Comparison of ENCODE assay signal across 11 mouse cellular contexts in the genomic region with DNA sequence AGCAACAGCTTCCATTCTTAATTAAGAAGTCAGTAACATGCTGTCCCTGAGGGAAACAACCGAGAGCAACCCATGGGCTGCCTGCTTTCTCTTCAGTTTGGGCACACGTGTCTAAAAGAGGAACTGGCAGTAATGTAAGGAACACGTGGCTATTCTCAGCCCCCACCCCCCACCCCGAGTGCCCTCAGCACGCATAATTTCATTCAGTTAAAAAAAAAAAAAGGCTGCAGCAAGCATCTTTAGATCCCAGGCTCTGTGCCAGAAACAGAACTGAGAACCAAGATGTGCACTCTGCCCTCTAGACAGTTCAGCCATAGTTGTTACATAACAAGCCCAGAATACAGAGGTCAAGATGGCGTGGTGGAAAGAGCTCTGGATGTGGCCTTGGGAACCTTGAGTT. TPM values are rescaled to one million over a fixed set of nuclear protein-coding genes. Genes with fewer than 3 reads are reported as not detected.
DNase-seq lines count a peak whose midpoint lies in the region; ATAC-seq and TF ChIP-seq lines count a peak whose summit lies in the region.
"Had no signal": no experiment of that assay in that cellular context is flagged by ENCODE, and none has a peak within 500 bp of the region (broad histone marks: within the 10 kb centered on the region; RNA-seq: fewer than 3 reads in every experiment).

No protein-coding gene starts in this region.

- 30% methylated on average over 6 of the region's 6 CpGs for WGBS in forebrain, postnatal 0 days

- peak overlapping the region; percentile 52; the same call in 1 of the 2 replicates for H3K27ac ChIP-seq in layer of hippocampus, adult 2 months
- H3K27ac ChIP-seq in forebrain, postnatal 0 days (ENCODE audit: low read depth, low read length): no peak overlapping the region
- H3K27ac ChIP-seq: intestine, embryonic 15.5 days had no signal

- peaks cover 74% of the 10 kb centered on the region for H3K36me3 ChIP-seq in forebrain, postnatal 0 days (ENCODE audit: insufficient read depth)
- H3K36me3 ChIP-seq: intestine, embryonic 15.5 days had no signal

- DNase-seq in layer of hippocampus, adult 2 months (ENCODE audit: low spot score in 2 of 2): no peak
- DNase-seq in layer of hippocampus, adult 8-10 months (ENCODE audit: low spot score in 2 of 2): no peak
- peak; percentile 69 to 74 for DNase-seq in B cell, adult 2 months
- DNase-seq in MEL-GATA-1-ER (ENCODE audit: extremely low read depth, low read depth): peak; percentile 58
- peak; percentile 85 to 87 for DNase-seq in kidney, postnatal 25 days
- DNase-seq in ovary, postnatal 36 days (ENCODE audit: low spot score): no peak
- no peak for DNase-seq in forebrain, postnatal 0 days
- DNase-seq: adrenal gland, postnatal 10 days; cerebellum, postnatal 14 days had no signal

- H3K27me3 ChIP-seq in forebrain, postnatal 0 days (ENCODE audit: insufficient read depth, low read length): no peaks in the 10 kb centered on the region
- H3K27me3 ChIP-seq: heart, embryonic 12.5 days; intestine, embryonic 15.5 days had no signal

- H3K9me3 ChIP-seq in forebrain, postnatal 0 days (ENCODE audit: low read length): no peaks in the 10 kb centered on the region
- H3K9me3 ChIP-seq: heart, embryonic 12.5 days; intestine, embryonic 15.5 days had no signal

- no peak overlapping the region for H3K4me2 ChIP-seq in forebrain, postnatal 0 days (ENCODE audit: low read depth)
- H3K4me2 ChIP-seq: heart, embryonic 12.5 days; intestine, embryonic 15.5 days had no signal

- ATAC-seq in forebrain, postnatal 0 days: no peak
- ATAC-seq: intestine, embryonic 15.5 days had no signal

- no peak overlapping the region for H3K4me3 ChIP-seq in layer of hippocampus, adult 2 months
- H3K4me3 ChIP-seq in forebrain, postnatal 0 days (ENCODE audit: low read depth, low read length): no peak overlapping the region
- H3K4me3 ChIP-seq: heart, embryonic 12.5 days; intestine, embryonic 15.5 days had no signal

- no peaks in the 10 kb centered on the region for H3K4me1 ChIP-seq in forebrain, postnatal 0 days (ENCODE audit: insufficient read depth)
- H3K4me1 ChIP-seq: heart, embryonic 12.5 days; intestine, embryonic 15.5 days had no signal

- no peak overlapping the region for H3K9ac ChIP-seq in forebrain, postnatal 0 days
- H3K9ac ChIP-seq: heart, embryonic 12.5 days; intestine, embryonic 15.5 days had no signal

- TF ChIP-seq CTCF in layer of hippocampus, adult 2 months (conservative IDR thresholded peaks at IDR 0.05): no peak
- no peak for TF ChIP-seq CTCF in forebrain, postnatal 0 days (IDR thresholded peaks at IDR 0.05; ENCODE audit: low read depth)

RNA-seq across cellular contexts. Expression of a gene that starts 25.9 kb away (rescaled TPM):
- 100 to 1,000 TPM; 530 to 540 TPM for total RNA-seq in layer of hippocampus, adult 2 months (2021)
- 100 to 1,000 TPM; 481 to 545 (median 513) TPM for total RNA-seq in layer of hippocampus, adult 8-10 months (2022)
- 92.5 and 114 TPM in 2 replicates for total RNA-seq in forebrain, postnatal 0 days (2014; rRNA removed)
- polyA plus RNA-seq in forebrain, postnatal 0 days (2015; fragmentation: Nextera tagmentation; extraction: Ambion mirVana): 54.9 and 75.8 TPM in 2 replicates

RNA-seq across cellular contexts. Expression of a gene that starts 51.5 kb away (rescaled TPM):
- total RNA-seq in layer of hippocampus, adult 2 months (2021): 1 to 10 TPM in 1 of 2 experiments, under 1 TPM in 1; 0.72 to 1.0 TPM
- total RNA-seq in layer of hippocampus, adult 8-10 months (2022): 1 to 10 TPM in 3 of 4 experiments, under 1 TPM in 1; 0.73 to 1.3 (median 1.2) TPM
- total RNA-seq in forebrain, postnatal 0 days (2014; rRNA removed): 11.1 and 12.2 TPM in 2 replicates
- polyA plus RNA-seq in forebrain, postnatal 0 days (2015; fragmentation: Nextera tagmentation; extraction: Ambion mirVana): 9.9 and 15.9 TPM in 2 replicates
- total RNA-seq: adrenal gland, postnatal 10 days had no signal
- polyA plus RNA-seq: intestine, embryonic 15.5 days had no signal

Comparison
In these comparisons a context has a peak if more than half of its experiments do, and no peak if none do; other contexts are left out.
1. DNase-seq: peak in B cell, adult 2 months (2 of 2), MEL-GATA-1-ER (single experiment) and kidney, postnatal 25 days (2 of 2); none in layer of hippocampus, adult 2 months (0 of 2), layer of hippocampus, adult 8-10 months (0 of 2), ovary, postnatal 36 days (single experiment) and forebrain, postnatal 0 days (single experiment).